Mouse (Mus musculus) heart, embryonic 13.5 days (tissue): ENCODE measurements at regions not wholly inside any gene's neighbourhood (a gene's known extent, or its start where the extent isn't known, plus 50 kb on each side); places are given as distances from the start of the nearest gene placed in this dataset.

Experiments used
- ATAC-seq: fragments of 200-750 bp; cut with Nextera tagmentation; 2 replicates; pipeline ENCODE4 v1.8.0; 2017; ENCODE audit warnings: moderate TSS enrichment; ENCODE audit not compliant: insufficient number of reproducible peaks, low FRiP score, low TSS enrichment; ENCODE audit errors: extremely low read depth
- H3K27ac ChIP-seq: fragments of 300-500 bp; sonication (generic); replicated peaks from 2 replicates; pipeline ENCODE4 v1.5.1; 2015; ENCODE audit warnings: moderate library complexity, mild to moderate bottlenecking, inconsistent platforms
- H3K27me3 ChIP-seq: fragments of 300-500 bp; sonication (generic); replicated peaks from 2 replicates; pipeline ENCODE4 v1.6.1; 2015; ENCODE audit warnings: mild to moderate bottlenecking, inconsistent platforms
- H3K36me3 ChIP-seq: fragments of 300-500 bp; sonication (generic); 2 replicates; pipeline ENCODE4 v1.6.1; 2015; ENCODE audit warnings: mild to moderate bottlenecking, inconsistent platforms
- H3K4me1 ChIP-seq: fragments of 300-500 bp; sonication (generic); 2 replicates; pipeline ENCODE4 v1.6.1; 2015; ENCODE audit warnings: inconsistent platforms
- H3K4me2 ChIP-seq: fragments of 300-500 bp; sonication (generic); 2 replicates; pipeline ENCODE4 v1.6.1; 2015; ENCODE audit warnings: inconsistent platforms, mild to moderate bottlenecking, moderate library complexity
- H3K4me3 ChIP-seq: fragments of 300-500 bp; sonication (generic); 2 replicates; pipeline ENCODE4 v1.5.1; 2015; ENCODE audit warnings: moderate library complexity, mild to moderate bottlenecking, inconsistent platforms
- H3K9ac ChIP-seq: fragments of 300-500 bp; sonication (generic); 2 replicates; pipeline ENCODE4 v1.6.1; 2015; ENCODE audit warnings: inconsistent platforms, mild to moderate bottlenecking, moderate library complexity
- H3K9me3 ChIP-seq: fragments of 300-500 bp; sonication (generic); 2 replicates; pipeline ENCODE4 v1.6.1; 2016; ENCODE audit warnings: inconsistent platforms
- WGBS: fragments of 180-500 bp; shearing (Covaris S2); methylation state at CpG from one replicate; pipeline ENCODE4 v1.1.7; 2015; ENCODE audit warnings: mixed read lengths; 5-methylcytosine and 5-hydroxymethylcytosine counted together

DNA sequence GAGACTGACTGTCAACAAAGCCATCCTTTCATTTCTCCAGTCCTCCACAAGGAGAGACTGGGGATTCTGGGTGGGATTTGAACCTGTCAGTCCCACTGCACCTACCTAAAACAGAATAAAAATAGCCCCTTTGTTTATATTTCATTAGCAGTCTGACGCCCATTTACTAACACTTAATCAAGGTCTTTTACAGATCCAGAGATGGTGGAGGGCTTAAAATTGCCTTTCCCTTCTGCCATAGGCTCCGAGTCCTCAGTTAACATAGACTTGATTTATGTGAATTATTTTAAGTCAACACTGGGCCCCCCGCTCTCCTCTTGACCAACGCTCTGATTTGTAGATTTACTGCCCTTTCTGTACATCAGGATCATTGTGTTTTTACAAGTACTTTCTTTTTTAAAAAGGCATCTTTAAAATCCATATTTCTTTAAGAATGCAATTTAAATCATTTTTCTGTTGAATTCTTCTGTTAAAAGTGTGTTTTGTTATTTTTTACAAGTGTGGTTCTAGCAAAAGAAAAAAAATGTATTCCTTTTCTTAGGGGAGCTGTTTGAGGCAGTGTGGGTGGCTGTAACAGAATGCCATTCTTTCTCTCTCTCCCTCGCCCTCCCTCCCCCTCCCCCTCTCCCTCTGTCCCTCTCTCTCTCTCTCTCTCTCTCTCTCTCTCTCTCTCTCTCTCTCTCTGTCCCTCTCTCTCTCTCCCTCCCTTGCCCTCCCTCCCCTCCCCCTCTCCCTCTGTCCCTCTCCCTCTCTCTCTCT lies 946.8 kb downstream of the Galc start:
- H3K4me1 ChIP-seq, result no peaks in the 10 kb centered on the region
- H3K4me3 ChIP-seq, result no peak overlapping the region
- H3K27me3 ChIP-seq, result no peaks in the 10 kb centered on the region
- H3K9ac ChIP-seq, result no peak overlapping the region
- H3K9me3 ChIP-seq, result no peaks in the 10 kb centered on the region
- H3K27ac ChIP-seq, result no peak overlapping the region
- no peak overlapping the region for H3K4me2 ChIP-seq
- 41% methylated on average over 5 of the region's 5 CpGs for WGBS
- ATAC-seq, result no peak
- H3K36me3 ChIP-seq, result no peaks in the 10 kb centered on the region

DNA sequence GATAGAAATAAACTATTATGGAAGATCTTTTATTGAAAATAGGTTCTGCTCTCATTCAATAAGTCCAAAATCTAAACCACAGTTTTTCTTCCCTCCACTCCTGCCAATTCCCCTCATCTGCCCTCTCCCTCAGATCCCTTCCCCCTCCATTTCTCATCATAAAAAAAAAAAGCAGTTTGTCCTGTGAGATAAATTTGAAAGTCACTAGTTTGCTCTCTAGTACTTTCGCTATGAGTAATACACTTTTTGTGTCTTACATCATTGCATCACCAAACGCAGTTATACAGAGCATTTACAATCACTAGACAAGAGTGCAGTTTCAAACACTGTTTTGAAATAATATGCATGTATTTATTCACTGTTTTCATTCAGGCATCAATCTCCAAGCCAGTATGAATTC lies 980.5 kb downstream of the Galc start:
- no peak for ATAC-seq
- no peak overlapping the region for H3K9ac ChIP-seq
- no peaks in the 10 kb centered on the region for H3K4me1 ChIP-seq
- no peaks in the 10 kb centered on the region for H3K36me3 ChIP-seq
- no peaks in the 10 kb centered on the region for H3K9me3 ChIP-seq
- no peaks in the 10 kb centered on the region for H3K27me3 ChIP-seq
- WGBS, result 68% methylated on average over 2 of the region's 2 CpGs
- no peak overlapping the region for H3K27ac ChIP-seq
- no peak overlapping the region for H3K4me3 ChIP-seq
- no peak overlapping the region for H3K4me2 ChIP-seq

DNA sequence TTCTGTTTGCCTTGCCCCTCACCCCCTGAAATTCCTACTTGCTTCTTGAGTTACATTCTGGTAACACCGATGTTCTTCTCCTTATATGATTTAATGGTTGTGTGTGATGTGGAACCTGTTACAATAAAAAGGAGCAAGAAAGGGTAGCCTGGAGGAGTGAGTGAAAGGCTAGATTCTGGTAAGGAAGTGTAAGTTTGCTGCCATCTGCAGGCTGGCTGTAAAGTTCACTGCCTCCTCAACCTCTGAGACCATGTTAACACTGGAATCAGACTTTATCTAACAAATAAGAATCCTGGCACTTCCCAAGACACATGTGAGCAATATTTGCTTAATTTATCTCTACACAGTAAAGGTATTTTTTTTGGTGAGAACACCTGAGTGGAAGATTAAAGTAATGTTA lies 980.9 kb downstream of the Galc start:
- no peaks in the 10 kb centered on the region for H3K9me3 ChIP-seq
- no peak for ATAC-seq
- H3K27me3 ChIP-seq, result no peaks in the 10 kb centered on the region
- no peaks in the 10 kb centered on the region for H3K36me3 ChIP-seq
- no peak overlapping the region for H3K27ac ChIP-seq
- no peaks in the 10 kb centered on the region for H3K4me1 ChIP-seq
- H3K9ac ChIP-seq, result no peak overlapping the region
- no peak overlapping the region for H3K4me2 ChIP-seq
- WGBS, result 55% methylated on average over 1 of the region's 1 CpGs
- H3K4me3 ChIP-seq, result no peak overlapping the region
